Mouse (Mus musculus) ES-Bruce4 (cell line): ENCODE results near the gene Hadha.

Source experiments
- CTCF ChIP-seq: IDR thresholded peaks from one replicate; pipeline ENCODE4 v1.8.1; 2011; ENCODE audit warnings: low read depth, low read length
- EP300 ChIP-seq: IDR thresholded peaks from 2 replicates; pipeline ENCODE4 v1.6.1; 2011; ENCODE audit warnings: low read depth, low read length; ENCODE audit not compliant: insufficient read depth
- POLR2A ChIP-seq: IDR thresholded peaks from one replicate; pipeline ENCODE4 v1.8.1; 2011; ENCODE audit warnings: low read length; ENCODE audit not compliant: insufficient read depth

GRCm38 (mm10) chr5:30135711-30136231, 19.2 kb downstream of the Hadha start:
- no peak for TF ChIP-seq CTCF
- no peak for TF ChIP-seq POLR2A
- TF ChIP-seq EP300: no peak
